Mouse (Mus musculus) liver, adult 2 months (tissue): Measurements from ENCODE around the gene 1700016H13Rik. TPM values are rescaled to one million over a fixed set of nuclear protein-coding genes. Genes with fewer than 3 reads are reported as not detected.

Experiments
- DNase-seq: peaks from one replicate; pipeline ENCODE4 v3.0.0-alpha.2; 2011; ENCODE audit warnings: low read depth, low spot score; ENCODE audit errors: extremely low read depth
- H3K27ac ChIP-seq: fragments of 200-500 bp; replicated peaks from 2 replicates; pipeline ENCODE4 v1.5.1; 2012; ENCODE audit warnings: low read depth, mild to moderate bottlenecking, control low read depth, inconsistent platforms, low read length; ENCODE audit not compliant: insufficient read depth
- H3K27me3 ChIP-seq: fragments of 200-500 bp; 2 replicates; pipeline ENCODE4 v1.6.1; 2012; ENCODE audit warnings: mild to moderate bottlenecking, moderate library complexity, low read length, inconsistent platforms; ENCODE audit not compliant: control insufficient read depth, insufficient read depth
- H3K36me3 ChIP-seq: fragments of 200-500 bp; 2 replicates; pipeline ENCODE4 v1.6.1; 2012; ENCODE audit warnings: low read length, inconsistent platforms; ENCODE audit not compliant: control insufficient read depth, insufficient read depth
- H3K4me1 ChIP-seq: fragments of 200-500 bp; 2 replicates; pipeline ENCODE4 v1.6.1; 2011; ENCODE audit warnings: low read length; ENCODE audit not compliant: control insufficient read depth, insufficient read depth
- H3K4me3 ChIP-seq: fragments of 200-500 bp; 2 replicates; pipeline ENCODE4 v1.5.1; 2011; ENCODE audit warnings: low read depth, mild to moderate bottlenecking, control low read depth, low read length, moderate library complexity; ENCODE audit not compliant: insufficient read depth
- H3K79me2 ChIP-seq: fragments of 200-500 bp; 2 replicates; pipeline ENCODE4 v1.6.1; 2012; ENCODE audit warnings: inconsistent platforms, mild to moderate bottlenecking, low read length, moderate library complexity; ENCODE audit not compliant: control insufficient read depth, insufficient read depth
- H3K9ac ChIP-seq: fragments of 200-500 bp; 2 replicates; pipeline ENCODE4 v1.6.1; 2012; ENCODE audit warnings: low read depth, mild to moderate bottlenecking, control low read depth, inconsistent platforms, low read length
- CTCF ChIP-seq: fragments of 200-500 bp; IDR thresholded peaks from 2 replicates; pipeline ENCODE4 v1.5.1; 2011; ENCODE audit warnings: low read depth, low read length, control low read depth
- POLR2A ChIP-seq: fragments of 200-500 bp; IDR thresholded peaks from 2 replicates; pipeline ENCODE4 v1.6.1; 2011; ENCODE audit warnings: low read length, control low read depth; ENCODE audit not compliant: insufficient read depth; ENCODE audit errors: extremely low read depth
- WGBS: fragments of 180-500 bp; shearing (Covaris S2); methylation state at CpG from one replicate; pipeline ENCODE4 v1.1.7; 2018; 5-methylcytosine and 5-hydroxymethylcytosine counted together
- polyA plus RNA-seq: library from polyadenylated mRNA; depleted of rRNA; stranded (reverse); fragments of >200 nt; gene quantifications from 2 replicates; pipeline ENCODE4 v1.2.3, GENCODE M21; 2012
- total RNA-seq: library from RNA; depleted of rRNA; stranded (reverse); fragments of >200 nt; gene quantifications from 2 replicates; pipeline ENCODE4 v1.2.3, GENCODE M21; 2014

The 1700016H13Rik gene
- total and polyA plus RNA-seq, 2 experiments: not detected

- no peaks in the 10 kb centered on the region for H3K27me3 ChIP-seq
- no peak for TF ChIP-seq CTCF
- TF ChIP-seq POLR2A: no peak
- H3K27ac ChIP-seq: no peak overlapping the region
- no peak for DNase-seq
- peaks cover 2% of the 10 kb centered on the region; the same call in 1 of the 2 replicates for H3K79me2 ChIP-seq
- WGBS: 75% methylated on average over 4 of the region's 4 CpGs
- no peak overlapping the region for H3K9ac ChIP-seq
- H3K4me1 ChIP-seq: no peaks in the 10 kb centered on the region
- no peaks in the 10 kb centered on the region for H3K36me3 ChIP-seq
- H3K4me3 ChIP-seq: no peak overlapping the region
Measured at GRCm38 (mm10) chr5:103698577-103698976, 42.8 kb upstream of the 1700016H13Rik start.

- TF ChIP-seq CTCF: no peak
- no peak for TF ChIP-seq POLR2A
- H3K27ac ChIP-seq: no peak overlapping the region
- no peaks in the 10 kb centered on the region for H3K36me3 ChIP-seq
- no peaks in the 10 kb centered on the region for H3K4me1 ChIP-seq
- peaks cover 2% of the 10 kb centered on the region; the same call in 1 of the 2 replicates for H3K79me2 ChIP-seq
- no peak for DNase-seq
- H3K9ac ChIP-seq: no peak overlapping the region
- no peak overlapping the region for H3K4me3 ChIP-seq
- no peaks in the 10 kb centered on the region for H3K27me3 ChIP-seq
- 81% methylated on average over 5 of the region's 5 CpGs for WGBS
Measured at GRCm38 (mm10) chr5:103697875-103698491, 42.2 kb upstream of the 1700016H13Rik start.

- TF ChIP-seq CTCF: no peak
- no peak for TF ChIP-seq POLR2A
- H3K4me3 ChIP-seq: no peak overlapping the region
- H3K4me1 ChIP-seq: no peaks in the 10 kb centered on the region
- no peaks in the 10 kb centered on the region for H3K36me3 ChIP-seq
- no peaks in the 10 kb centered on the region; the same call in 1 of the 2 replicates for H3K79me2 ChIP-seq
- no peak for DNase-seq
- no peaks in the 10 kb centered on the region for H3K27me3 ChIP-seq
- no peak overlapping the region for H3K9ac ChIP-seq
- WGBS: 68% methylated on average over 6 of the region's 6 CpGs
- H3K27ac ChIP-seq: no peak overlapping the region
Measured at GRCm38 (mm10) chr5:103694094-103694493, 38.3 kb upstream of the 1700016H13Rik start.

- Histone ChIP-seq H3K79me2 (no peaks in the 10 kb centered on the region; the same call in 1 of the 2 replicates), H3K4me3 (peak overlapping the region; percentile 68), H3K27me3 (no peaks in the 10 kb centered on the region), H3K9ac (peak overlapping the region; percentile 73), H3K4me1 (no peaks in the 10 kb centered on the region), H3K36me3 (no peaks in the 10 kb centered on the region), H3K27ac (no peak overlapping the region)
- TF ChIP-seq POLR2A (no peak), CTCF (no peak)
- no peak for DNase-seq
- 3% methylated on average over 28 of the region's 28 CpGs for WGBS
Measured at GRCm38 (mm10) chr5:103693041-103693641, 37.3 kb upstream of the 1700016H13Rik start.

- TF ChIP-seq POLR2A (no peak), CTCF (no peak)
Measured at GRCm38 (mm10) chr5:103692531-103693040, 36.8 kb upstream of the 1700016H13Rik start.

More at GRCm38 (mm10) chr5:103692531-103693040, 36.8 kb upstream of the 1700016H13Rik start:
- under 1% methylated on average over 34 of the region's 34 CpGs for WGBS
- DNase-seq: peak; percentile 61
- Histone ChIP-seq H3K27me3 (no peaks in the 10 kb centered on the region), H3K4me1 (no peaks in the 10 kb centered on the region), H3K27ac (peak overlapping the region; percentile 32), H3K36me3 (no peaks in the 10 kb centered on the region), H3K9ac (peak overlapping the region; percentile 73), H3K79me2 (no peaks in the 10 kb centered on the region; the same call in 1 of the 2 replicates), H3K4me3 (peak overlapping the region; percentile 68)
